Mouse (Mus musculus): ENCODE measurements at regions not wholly inside any gene's neighbourhood (a gene's known extent, or its start where the extent isn't known, plus 50 kb on each side); places are given as distances from the start of the nearest gene placed in this dataset.

DNA sequence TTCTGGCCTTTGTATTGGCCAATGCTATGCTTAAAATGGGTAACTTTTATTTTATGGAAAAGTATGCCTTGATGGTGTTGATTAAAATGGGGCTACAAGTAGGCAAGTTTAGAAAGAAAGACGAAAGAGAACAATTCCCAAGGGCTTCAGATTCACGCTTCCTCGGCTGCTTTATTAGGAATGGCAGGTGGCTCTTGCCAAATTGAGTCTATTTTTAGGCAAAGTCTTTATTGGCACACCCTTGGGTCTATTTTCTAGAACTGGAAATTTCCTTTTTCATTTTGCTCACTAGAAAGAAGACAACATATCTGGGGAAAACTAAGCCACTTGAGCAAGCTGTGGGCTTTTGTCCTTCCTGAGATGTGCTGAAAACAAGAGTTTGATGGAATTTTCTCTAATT is 641.4 kb upstream of the Kdm8 start:
- Histone ChIP-seq H3K36me3 (ENCODE audit: control insufficient read depth in 1 of 2, insufficient read depth in 2 of 2, low read length in 2 of 2) (no peaks in the 10 kb centered on the region), H3K4me1 (ENCODE audit: control insufficient read depth in 1 of 2, insufficient read depth in 2 of 2, low read length in 2 of 2) (no peaks in the 10 kb centered on the region), H3K27me3 (ENCODE audit: control insufficient read depth in 1 of 2, insufficient read depth in 2 of 2, low read length in 2 of 2) (no peaks in the 10 kb centered on the region), H3K9me3 (replicated peaks; ENCODE audit: insufficient read depth, low read length) (no peaks in the 10 kb centered on the region), H3K79me2 (ENCODE audit: control insufficient read depth, insufficient read depth, low read length, poor library complexity) (no peaks in the 10 kb centered on the region), H3K9ac (ENCODE audit: control insufficient read depth, low read depth, low read length, poor library complexity, severe bottlenecking) (no peak overlapping the region), H3K27ac (ENCODE audit: control insufficient read depth, low read depth, low read length) (no peak overlapping the region), H3K4me3 (ENCODE audit: control insufficient read depth in 1 of 2, insufficient read depth in 1 of 2, low read depth in 2 of 2, low read length in 2 of 2) (no peak overlapping the region)
- no peak for TF ChIP-seq GABPA (IDR thresholded peaks at IDR 0.05; ENCODE audit: low read depth, low read length)
- DNase-seq (ENCODE audit: low read depth, low spot score): no peak

DNA sequence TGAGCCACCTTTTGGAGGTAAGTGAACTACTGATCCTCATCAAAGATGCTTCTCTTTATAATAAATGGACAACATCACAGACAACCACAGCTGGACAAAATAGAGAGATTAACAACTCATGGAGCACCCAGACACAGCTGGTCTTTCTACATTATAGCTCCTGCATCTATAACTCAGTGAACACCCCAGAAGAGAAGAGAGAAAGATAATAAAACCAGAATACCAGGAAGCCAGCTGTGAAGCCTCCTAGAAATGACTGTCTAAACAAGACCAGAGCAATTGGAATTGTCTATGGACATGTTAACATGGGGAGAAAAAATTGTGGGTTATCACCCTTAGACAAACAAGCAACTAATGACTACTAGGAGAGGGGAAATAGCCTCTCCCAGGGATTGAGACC is 609.8 kb upstream of the Kdm8 start:
- H3K79me2 ChIP-seq (ENCODE audit: control insufficient read depth, insufficient read depth, low read length, poor library complexity): no peaks in the 10 kb centered on the region
- H3K9ac ChIP-seq (ENCODE audit: control insufficient read depth, low read depth, low read length, poor library complexity, severe bottlenecking): no peak overlapping the region
- TF ChIP-seq TBP (IDR thresholded peaks at IDR 0.05; ENCODE audit: low read depth, low read length) (no peak), POLR2AphosphoS2 (IDR thresholded peaks at IDR 0.05; ENCODE audit: low read length) (no peak), UBTF (IDR thresholded peaks at IDR 0.05; ENCODE audit: borderline replicate concordance, insufficient read depth, low read depth, low read length) (no peak), POLR2AphosphoS5 (IDR thresholded peaks at IDR 0.05; ENCODE audit: borderline replicate concordance, low read depth, low read length) (no peak), ELF1 (IDR thresholded peaks at IDR 0.05; ENCODE audit: low read depth, low read length) (no peak), RAD21 (IDR thresholded peaks at IDR 0.05; ENCODE audit: low read depth, low read length) (no peak), RCOR1 (IDR thresholded peaks at IDR 0.05; ENCODE audit: low read depth, low read length) (no peak), EP300 (IDR thresholded peaks at IDR 0.05; ENCODE audit: low read depth in 1 of 2, low read length in 2 of 2) (no peak), HCFC1 (IDR thresholded peaks at IDR 0.05; ENCODE audit: low read depth, low read length) (no peak), SMC3 (IDR thresholded peaks at IDR 0.05; ENCODE audit: low read depth, low read length) (no peak), MEF2A (IDR thresholded peaks at IDR 0.05; ENCODE audit: extremely low read depth, insufficient replicate concordance, low read depth, low read length, poor library complexity, severe bottlenecking) (no peak), MYB (IDR thresholded peaks at IDR 0.05; ENCODE audit: low read depth, low read length) (no peak), GABPA (IDR thresholded peaks at IDR 0.05; ENCODE audit: low read depth, low read length) (no peak), NRF1 (IDR thresholded peaks at IDR 0.05; ENCODE audit: insufficient read depth, low read depth, low read length, poor library complexity, severe bottlenecking) (no peak), MAX (IDR thresholded peaks at IDR 0.05; ENCODE audit: low read length) (no peak), ZNF384 (IDR thresholded peaks at IDR 0.05; ENCODE audit: low read depth, low read length) (no peak), E2F4 (IDR thresholded peaks at IDR 0.05; ENCODE audit: borderline replicate concordance, low read depth, low read length) (no peak)
- no peaks in the 10 kb centered on the region for H3K9me3 ChIP-seq (replicated peaks; ENCODE audit: insufficient read depth, low read length)
- no peaks in the 10 kb centered on the region for H3K36me3 ChIP-seq (ENCODE audit: control insufficient read depth in 1 of 2, insufficient read depth in 2 of 2, low read length in 2 of 2)
- no peak overlapping the region for H3K4me3 ChIP-seq (ENCODE audit: control insufficient read depth in 1 of 2, insufficient read depth in 1 of 2, low read depth in 2 of 2, low read length in 2 of 2)
- no peak for DNase-seq (ENCODE audit: low read depth, low spot score)
- H3K27ac ChIP-seq (ENCODE audit: control insufficient read depth, low read depth, low read length): no peak overlapping the region
- H3K27me3 ChIP-seq (ENCODE audit: control insufficient read depth in 1 of 2, insufficient read depth in 2 of 2, low read length in 2 of 2): no peaks in the 10 kb centered on the region
- no peaks in the 10 kb centered on the region for H3K4me1 ChIP-seq (ENCODE audit: control insufficient read depth in 1 of 2, insufficient read depth in 2 of 2, low read length in 2 of 2)

All from MEL (cell line).